In the genomic region with DNA sequence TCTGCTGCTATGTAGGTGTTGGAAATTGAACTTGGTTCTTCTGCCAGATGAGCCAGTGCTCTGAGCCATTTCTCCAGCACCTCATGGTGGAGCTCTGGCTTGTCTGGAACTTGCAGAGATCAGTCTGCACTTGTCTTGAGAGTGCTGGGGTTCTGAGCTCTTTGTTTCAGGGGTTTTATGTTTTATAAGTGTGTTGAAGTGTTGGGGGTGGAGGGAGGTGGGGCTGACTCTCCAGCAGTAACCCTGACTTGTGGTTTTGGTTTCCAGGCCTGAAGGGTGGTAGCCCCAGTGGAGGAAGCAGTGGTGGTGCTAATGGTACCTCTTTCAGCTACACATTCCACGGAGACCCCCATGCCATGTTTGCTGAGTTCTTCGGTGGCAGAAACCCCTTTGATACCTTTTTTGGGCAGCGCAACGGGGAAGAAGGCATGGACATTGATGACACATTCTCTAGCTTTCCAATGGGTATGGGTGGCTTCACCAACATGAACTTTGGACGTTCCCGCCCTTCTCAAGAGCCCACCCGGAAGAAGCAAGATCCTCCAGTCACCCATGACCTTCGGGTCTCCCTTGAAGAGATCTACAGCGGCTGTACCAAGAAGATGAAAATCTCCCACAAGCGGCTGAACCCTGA, we compare ENCODE assay signal across 10 mouse cellular contexts. TPM values are rescaled to one million over a fixed set of nuclear protein-coding genes. Genes with fewer than 3 reads are reported as not detected.
DNase-seq lines count a peak whose midpoint lies in the region; ATAC-seq and TF ChIP-seq lines count a peak whose summit lies in the region.
"Had no signal": no experiment of that assay in that cellular context is flagged by ENCODE, and none has a peak within 500 bp of the region (broad histone marks: within the 10 kb centered on the region; RNA-seq: fewer than 3 reads in every experiment).

No protein-coding gene starts in this region.

- in situ Hi-C loops in CH12.LX (cut with MboI; ENCODE audit: low pct_ligation_motif_present, low pct_unique_long_range_greater_than_20kb, low sequenced_read_pairs): no loop called here

- no peak for ATAC-seq in heart, embryonic 11.5 days (replicated peaks; ENCODE audit: insufficient number of reproducible peaks, low FRiP score, low TSS enrichment)
- no peak for ATAC-seq in forebrain, embryonic 16.5 days
- ATAC-seq in liver, embryonic 16.5 days (ENCODE audit: low read depth): no peak
- ATAC-seq in frontal cortex, adult (ENCODE audit: low TSS enrichment): no peak
- ATAC-seq: Patski had no signal

- no peaks in the 10 kb centered on the region for H3K27me3 ChIP-seq in heart, embryonic 11.5 days (ENCODE audit: control insufficient read depth, insufficient read depth, low read length)
- H3K27me3 ChIP-seq in CH12.LX (replicated peaks): no peaks in the 10 kb centered on the region
- no peaks in the 10 kb centered on the region for H3K27me3 ChIP-seq in forebrain, embryonic 16.5 days (replicated peaks; ENCODE audit: control insufficient read depth, insufficient read depth, low read length)
- no peaks in the 10 kb centered on the region for H3K27me3 ChIP-seq in liver, embryonic 16.5 days (ENCODE audit: control insufficient read depth, insufficient read depth, low read depth, low read length)
- H3K27me3 ChIP-seq: Patski had no signal

- peak overlapping the region; percentile 92 for H3K4me2 ChIP-seq in heart, embryonic 11.5 days
- H3K4me2 ChIP-seq in CH12.LX (ENCODE audit: insufficient read depth, low read depth, poor library complexity, severe bottlenecking): peak overlapping the region; percentile 88
- H3K4me2 ChIP-seq in forebrain, embryonic 16.5 days (ENCODE audit: low read length): peak overlapping the region; percentile 80
- H3K4me2 ChIP-seq in liver, embryonic 16.5 days (ENCODE audit: low read depth, low read length): peak overlapping the region; percentile 73

- no peak for TF ChIP-seq CTCF in CH12.LX (conservative IDR thresholded peaks at IDR 0.05 in 1 of 2, IDR thresholded peaks at IDR 0.05 in 1 of 2; ENCODE audit: low read depth in 2 of 2, low read length in 2 of 2)

- no peak for TF ChIP-seq EP300 in CH12.LX (IDR thresholded peaks at IDR 0.05; ENCODE audit: low read length)

- peak overlapping the region; percentile 89 for H3K4me3 ChIP-seq in heart, embryonic 11.5 days (ENCODE audit: low read depth, low read length)
- H3K4me3 ChIP-seq in CH12.LX (replicated peaks in 1 of 3; ENCODE audit: low read depth in 2 of 3, low read length in 2 of 3, poor library complexity in 1 of 3): peak overlapping the region; percentile 77 to 88 (median 87)
- peak overlapping the region; percentile 79 for H3K4me3 ChIP-seq in forebrain, embryonic 16.5 days (replicated peaks; ENCODE audit: low read length)
- peak overlapping the region; percentile 81 for H3K4me3 ChIP-seq in liver, embryonic 16.5 days (ENCODE audit: low read depth, low read length)

- 87% methylated on average over 10 of the region's 10 CpGs for WGBS in heart, embryonic 11.5 days (ENCODE audit: insufficient replicate concordance)
- WGBS in forebrain, embryonic 16.5 days: 97% methylated on average over 10 of the region's 10 CpGs
- WGBS in liver, embryonic 16.5 days (ENCODE audit: insufficient replicate concordance): 64% methylated on average over 10 of the region's 10 CpGs

- no peak for TF ChIP-seq RAD21 in CH12.LX (IDR thresholded peaks at IDR 0.05; ENCODE audit: low read depth, low read length)

- peak overlapping the region; percentile 98 for H3K9ac ChIP-seq in heart, embryonic 11.5 days (ENCODE audit: low read depth, low read length)
- H3K9ac ChIP-seq in CH12.LX (ENCODE audit: insufficient read depth, low read depth): peak overlapping the region; percentile 79
- H3K9ac ChIP-seq in forebrain, embryonic 16.5 days (replicated peaks; ENCODE audit: low read depth, low read length): peak overlapping the region; percentile 83; the same call in 1 of the 2 replicates
- peak overlapping the region; percentile 91 for H3K9ac ChIP-seq in liver, embryonic 16.5 days (ENCODE audit: low read depth, low read length)

- H3K9me3 ChIP-seq in heart, embryonic 11.5 days (replicated peaks; ENCODE audit: control insufficient read depth, low read length): no peaks in the 10 kb centered on the region
- H3K9me3 ChIP-seq in CH12.LX (replicated peaks; ENCODE audit: low read length): no peaks in the 10 kb centered on the region
- H3K9me3 ChIP-seq in forebrain, embryonic 16.5 days (ENCODE audit: control insufficient read depth, low read length): no peaks in the 10 kb centered on the region
- no peaks in the 10 kb centered on the region for H3K9me3 ChIP-seq in liver, embryonic 16.5 days (replicated peaks; ENCODE audit: control insufficient read depth, low read length)

- H3K4me1 ChIP-seq in heart, embryonic 11.5 days (ENCODE audit: control insufficient read depth, insufficient read depth, low read length): peaks cover 18% of the 10 kb centered on the region
- peaks cover 3 to 29% of the 10 kb centered on the region in 2 experiments for H3K4me1 ChIP-seq in CH12.LX (ENCODE audit: control insufficient read depth in 1 of 2, insufficient read depth in 2 of 2)
- peaks cover 20% of the 10 kb centered on the region for H3K4me1 ChIP-seq in forebrain, embryonic 16.5 days (replicated peaks; ENCODE audit: control insufficient read depth, insufficient read depth, low read length)
- peaks cover 49% of the 10 kb centered on the region for H3K4me1 ChIP-seq in liver, embryonic 16.5 days (ENCODE audit: control insufficient read depth, low read depth, low read length)

- peaks cover 23% of the 10 kb centered on the region for H3K79me2 ChIP-seq in CH12.LX (replicated peaks; ENCODE audit: control insufficient read depth, extremely low read depth, insufficient read depth, poor library complexity, severe bottlenecking)

- no peak for DNase-seq in heart, adult 9 months (ENCODE audit: low spot score in 2 of 2)
- DNase-seq in CH12.LX (ENCODE audit: extremely low read depth): no peak
- no peak for DNase-seq in cerebellum, postnatal 25 days
- DNase-seq in cerebellum, adult 11 months: no peak
- DNase-seq: kidney, postnatal 10 days had no signal

- dilution Hi-C loops in CH12.LX (cut with MboI; ENCODE audit: extremely low pct_ligation_motif_present, extremely low pct_unique_long_range_greater_than_20kb, low sequenced_read_pairs): no loop called here

- H3K36me3 ChIP-seq in heart, embryonic 11.5 days (ENCODE audit: control insufficient read depth, insufficient read depth, low read length): peaks cover 26% of the 10 kb centered on the region
- peaks cover 32 to 44% of the 10 kb centered on the region in 2 experiments for H3K36me3 ChIP-seq in CH12.LX (replicated peaks in 1 of 2; ENCODE audit: control insufficient read depth in 1 of 2, insufficient read depth in 1 of 2, low read length in 1 of 2)
- peaks cover 26% of the 10 kb centered on the region for H3K36me3 ChIP-seq in forebrain, embryonic 16.5 days (ENCODE audit: control insufficient read depth, insufficient read depth)
- peaks cover 34% of the 10 kb centered on the region for H3K36me3 ChIP-seq in liver, embryonic 16.5 days (ENCODE audit: control insufficient read depth, insufficient read depth)

- no peak for TF ChIP-seq POLR2A in CH12.LX (IDR thresholded peaks at IDR 0.05; ENCODE audit: low read depth, low read length)

- no peak overlapping the region for H3K27ac ChIP-seq in heart, embryonic 11.5 days (ENCODE audit: low read depth, low read length)
- no peak overlapping the region for H3K27ac ChIP-seq in CH12.LX (ENCODE audit: insufficient read depth, low read depth)
- H3K27ac ChIP-seq in forebrain, embryonic 16.5 days (ENCODE audit: low read length): no peak overlapping the region
- H3K27ac ChIP-seq in liver, embryonic 16.5 days (ENCODE audit: low read length): no peak overlapping the region

TF ChIP-seq in CH12.LX, 34 proteins besides CTCF, POLR2A, EP300 and RAD21 (continues in another document):
- TF ChIP-seq MAZ (IDR thresholded peaks at IDR 0.05; ENCODE audit: low read depth, low read length): no peak

RNA-seq across cellular contexts. Expression of gene Dnajb1, which starts 1.7 kb away (rescaled TPM):
- polyA plus RNA-seq in heart, embryonic 11.5 days (2014; fragmentation: Nextera tagmentation; extraction: Ambion mirVana): 51.2 and 51.5 TPM in 2 replicates
- total RNA-seq in CH12.LX (2012; rRNA removed) (24.9 and 32.0 TPM in 2 replicates), CH12.LX (2014; rRNA removed) (29.5 and 30.7 TPM in 2 replicates)
- polyA plus RNA-seq in CH12.LX (2012; ENCODE audit: insufficient read length, low read depth): 30.5 and 30.9 TPM in 2 replicates
- 58.6 and 62.3 TPM in 2 replicates for polyA plus RNA-seq in forebrain, embryonic 16.5 days (2015; fragmentation: Nextera tagmentation; extraction: Ambion mirVana)
- 50.1 and 51.7 TPM in 2 replicates for polyA plus RNA-seq in liver, embryonic 16.5 days (2015; fragmentation: Nextera tagmentation; extraction: Ambion mirVana)

RNA-seq across cellular contexts. Expression of gene Tecr, which starts 1.9 kb away (rescaled TPM):
- 531 and 534 TPM in 2 replicates for polyA plus RNA-seq in heart, embryonic 11.5 days (2014; fragmentation: Nextera tagmentation; extraction: Ambion mirVana)
- total RNA-seq in CH12.LX (2012; rRNA removed) (130 and 171 TPM in 2 replicates), CH12.LX (2014; rRNA removed) (95.9 and 111 TPM in 2 replicates)
- 199 and 209 TPM in 2 replicates for polyA plus RNA-seq in CH12.LX (2012; ENCODE audit: insufficient read length, low read depth)
- polyA plus RNA-seq in forebrain, embryonic 16.5 days (2015; fragmentation: Nextera tagmentation; extraction: Ambion mirVana): 694 and 809 TPM in 2 replicates
- polyA plus RNA-seq in liver, embryonic 16.5 days (2015; fragmentation: Nextera tagmentation; extraction: Ambion mirVana): 323 and 347 TPM in 2 replicates

RNA-seq across cellular contexts. Expression of gene Gipc1, which starts 42.8 kb away (rescaled TPM):
- 171 and 180 TPM in 2 replicates for polyA plus RNA-seq in heart, embryonic 11.5 days (2014; fragmentation: Nextera tagmentation; extraction: Ambion mirVana)
- 21.2 and 25.8 TPM in 2 replicates for total RNA-seq in CH12.LX (2012; rRNA removed)
- total RNA-seq in CH12.LX (2014; rRNA removed): 21.0 and 24.4 TPM in 2 replicates
- 22.6 and 24.2 TPM in 2 replicates for polyA plus RNA-seq in CH12.LX (2012; ENCODE audit: insufficient read length, low read depth)
- polyA plus RNA-seq in forebrain, embryonic 16.5 days (2015; fragmentation: Nextera tagmentation; extraction: Ambion mirVana): 147 and 151 TPM in 2 replicates
- polyA plus RNA-seq in liver, embryonic 16.5 days (2015; fragmentation: Nextera tagmentation; extraction: Ambion mirVana): 47.0 and 48.6 TPM in 2 replicates

RNA-seq across cellular contexts. Expression of gene Ndufb7, which starts 43.2 kb away (rescaled TPM):
- polyA plus RNA-seq in heart, embryonic 11.5 days (2014; fragmentation: Nextera tagmentation; extraction: Ambion mirVana): 546 and 556 TPM in 2 replicates
- 316 and 331 TPM in 2 replicates for total RNA-seq in CH12.LX (2012; rRNA removed)
- total RNA-seq in CH12.LX (2014; rRNA removed): 213 and 223 TPM in 2 replicates
- 144 and 202 TPM in 2 replicates for polyA plus RNA-seq in CH12.LX (2012; ENCODE audit: insufficient read length, low read depth)
- 281 and 325 TPM in 2 replicates for polyA plus RNA-seq in forebrain, embryonic 16.5 days (2015; fragmentation: Nextera tagmentation; extraction: Ambion mirVana)
- 214 and 230 TPM in 2 replicates for polyA plus RNA-seq in liver, embryonic 16.5 days (2015; fragmentation: Nextera tagmentation; extraction: Ambion mirVana)

RNA-seq across cellular contexts. Expression of gene Ptger1, which starts 56.8 kb away (rescaled TPM):
- polyA plus RNA-seq in heart, embryonic 11.5 days (2014; fragmentation: Nextera tagmentation; extraction: Ambion mirVana): 0.13 and 0.63 TPM in 2 replicates
- total RNA-seq in CH12.LX (2012; rRNA removed) (3.3 and 4.0 TPM in 2 replicates), CH12.LX (2014; rRNA removed) (not detected in 2 replicates)
- polyA plus RNA-seq in CH12.LX (2012; ENCODE audit: insufficient read length, low read depth): 2.6 and 7.6 TPM in 2 replicates
- polyA plus RNA-seq in forebrain, embryonic 16.5 days (2015; fragmentation: Nextera tagmentation; extraction: Ambion mirVana): 0.45 and 1.3 TPM in 2 replicates
- 0.12 and 0.53 TPM in 2 replicates for polyA plus RNA-seq in liver, embryonic 16.5 days (2015; fragmentation: Nextera tagmentation; extraction: Ambion mirVana)
